Mouse (Mus musculus): Measurements from ENCODE around the gene Fdx1. TPM values are rescaled to one million over a fixed set of nuclear protein-coding genes. Genes with fewer than 3 reads are reported as not detected.
A peak's percentile ranks its signal among the peaks of the same experiment; 100 is the strongest.

Fdx1 gene
- polyA plus RNA-seq, 1 experiment from 2014 or later = 45.7 TPM

- no peaks in the 10 kb centered on the region for H3K9me3 ChIP-seq
- H3K4me2 ChIP-seq = no peak overlapping the region
- no peaks in the 10 kb centered on the region for H3K27me3 ChIP-seq
- peaks cover 23% of the 10 kb centered on the region for H3K36me3 ChIP-seq
- no peak overlapping the region for H3K4me3 ChIP-seq
- H3K27ac ChIP-seq = no peak overlapping the region
- 92% methylated on average over 8 of the region's 8 CpGs for WGBS
- no peak overlapping the region for H3K9ac ChIP-seq
- H3K4me1 ChIP-seq (replicated peaks) = peaks cover 17% of the 10 kb centered on the region
- no peak for ATAC-seq (ENCODE audit: low FRiP score)
Measured at GRCm38 (mm10) chr9:51957025-51957424, 6.3 kb downstream of the Fdx1 start.

- Histone ChIP-seq H3K27ac (no peak overlapping the region), H3K9me3 (no peaks in the 10 kb centered on the region), H3K4me3 (no peak overlapping the region), H3K9ac (no peak overlapping the region), H3K4me1 (replicated peaks) (peaks cover 12% of the 10 kb centered on the region), H3K27me3 (no peaks in the 10 kb centered on the region), H3K36me3 (peaks cover 23% of the 10 kb centered on the region), H3K4me2 (no peak overlapping the region)
- ATAC-seq (ENCODE audit: low FRiP score) = no peak
- 89% methylated on average over 2 of the region's 2 CpGs for WGBS
Measured at GRCm38 (mm10) chr9:51956484-51956883, 6.9 kb downstream of the Fdx1 start.

- H3K4me1 ChIP-seq (replicated peaks) = 0 out of 2 replicates have a peak, but pooled peaks cover 2% of the 10 kb centered on the region
- H3K36me3 ChIP-seq = peaks cover 34% of the 10 kb centered on the region
- H3K27me3 ChIP-seq = no peaks in the 10 kb centered on the region
- H3K4me3 ChIP-seq = no peak overlapping the region
- H3K9ac ChIP-seq = no peak overlapping the region
- no peaks in the 10 kb centered on the region for H3K9me3 ChIP-seq
- H3K4me2 ChIP-seq = no peak overlapping the region
- ATAC-seq (ENCODE audit: low FRiP score) = no peak
- no peak overlapping the region for H3K27ac ChIP-seq
- 71% methylated on average over 2 of the region's 2 CpGs for WGBS
Measured at GRCm38 (mm10) chr9:51951337-51951736, 12.0 kb downstream of the Fdx1 start.

- Histone ChIP-seq H3K9ac (no peak overlapping the region), H3K4me1 (replicated peaks) (0 out of 2 replicates have a peak, but pooled peaks cover 2% of the 10 kb centered on the region), H3K27ac (no peak overlapping the region), H3K4me3 (no peak overlapping the region), H3K36me3 (peaks cover 36% of the 10 kb centered on the region), H3K4me2 (no peak overlapping the region), H3K9me3 (no peaks in the 10 kb centered on the region), H3K27me3 (no peaks in the 10 kb centered on the region)
- 76% methylated on average over 1 of the region's 1 CpGs for WGBS
- no peak for ATAC-seq (ENCODE audit: low FRiP score)
Measured at GRCm38 (mm10) chr9:51950667-51951066, 12.7 kb downstream of the Fdx1 start.

- no peaks in the 10 kb centered on the region for H3K9me3 ChIP-seq
- no peak overlapping the region for H3K9ac ChIP-seq
- H3K27ac ChIP-seq = no peak overlapping the region
- peaks cover 32% of the 10 kb centered on the region for H3K36me3 ChIP-seq
- H3K4me1 ChIP-seq (replicated peaks) = 0 out of 2 replicates have a peak, but pooled peaks cover 2% of the 10 kb centered on the region
- no peak for ATAC-seq (ENCODE audit: low FRiP score)
- WGBS = 83% methylated on average over 3 of the region's 3 CpGs
- no peak overlapping the region for H3K4me3 ChIP-seq
- no peak overlapping the region for H3K4me2 ChIP-seq
- H3K27me3 ChIP-seq = no peaks in the 10 kb centered on the region
Measured at GRCm38 (mm10) chr9:51950225-51950624, 13.1 kb downstream of the Fdx1 start.

- no peak for ATAC-seq (ENCODE audit: low FRiP score)
- H3K4me3 ChIP-seq = no peak overlapping the region
- H3K4me2 ChIP-seq = no peak overlapping the region
- WGBS = 93% methylated on average over 6 of the region's 6 CpGs
- H3K4me1 ChIP-seq (replicated peaks) = no peaks in the 10 kb centered on the region
- H3K9ac ChIP-seq = no peak overlapping the region
- H3K27ac ChIP-seq = no peak overlapping the region
- no peaks in the 10 kb centered on the region for H3K27me3 ChIP-seq
- H3K9me3 ChIP-seq = no peaks in the 10 kb centered on the region
- peaks cover 38% of the 10 kb centered on the region for H3K36me3 ChIP-seq
Measured at GRCm38 (mm10) chr9:51943934-51944333, 19.4 kb downstream of the Fdx1 start.

GRCm38 (mm10) chr9:51934641-51935040, 28.7 kb downstream of the Fdx1 start:
- no peak for ATAC-seq (ENCODE audit: low FRiP score)
- 85% methylated on average over 1 of the region's 1 CpGs for WGBS
- Histone ChIP-seq H3K4me2 (no peak overlapping the region), H3K4me1 (replicated peaks) (no peaks in the 10 kb centered on the region), H3K9me3 (no peaks in the 10 kb centered on the region), H3K36me3 (no peaks in the 10 kb centered on the region), H3K4me3 (no peak overlapping the region), H3K27ac (no peak overlapping the region), H3K9ac (no peak overlapping the region), H3K27me3 (no peaks in the 10 kb centered on the region)

GRCm38 (mm10) chr9:51931997-51932396, 31.4 kb downstream of the Fdx1 start:
- H3K4me3 ChIP-seq = no peak overlapping the region
- 94% methylated on average over 3 of the region's 3 CpGs for WGBS
- no peaks in the 10 kb centered on the region for H3K9me3 ChIP-seq
- peaks cover 4% of the 10 kb centered on the region; the same call in 1 of the 2 replicates for H3K4me1 ChIP-seq (replicated peaks)
- no peaks in the 10 kb centered on the region for H3K36me3 ChIP-seq
- ATAC-seq (ENCODE audit: low FRiP score) = no peak
- no peak overlapping the region for H3K4me2 ChIP-seq
- no peak overlapping the region for H3K27ac ChIP-seq
- H3K27me3 ChIP-seq = no peaks in the 10 kb centered on the region
- no peak overlapping the region for H3K9ac ChIP-seq

GRCm38 (mm10) chr9:51931054-51931690, 32.2 kb downstream of the Fdx1 start:
- Histone ChIP-seq H3K4me1 (replicated peaks) (peaks cover 4% of the 10 kb centered on the region; the same call in 1 of the 2 replicates), H3K27me3 (no peaks in the 10 kb centered on the region), H3K27ac (no peak overlapping the region), H3K9ac (no peak overlapping the region), H3K36me3 (no peaks in the 10 kb centered on the region), H3K9me3 (no peaks in the 10 kb centered on the region), H3K4me3 (no peak overlapping the region), H3K4me2 (no peak overlapping the region)
- no peak for ATAC-seq (ENCODE audit: low FRiP score)
- 89% methylated on average over 7 of the region's 7 CpGs for WGBS

- Histone ChIP-seq H3K4me1 (replicated peaks) (peaks cover 4% of the 10 kb centered on the region; the same call in 1 of the 2 replicates), H3K27me3 (no peaks in the 10 kb centered on the region), H3K9ac (no peak overlapping the region), H3K36me3 (no peaks in the 10 kb centered on the region), H3K9me3 (no peaks in the 10 kb centered on the region), H3K27ac (no peak overlapping the region), H3K4me3 (no peak overlapping the region), H3K4me2 (no peak overlapping the region)
- no peak for ATAC-seq (ENCODE audit: low FRiP score)
- whole genome bisulfite sequencing = 88% methylated on average over 5 of the region's 5 CpGs
Measured at GRCm38 (mm10) chr9:51929972-51930371, 33.4 kb downstream of the Fdx1 start.

GRCm38 (mm10) chr9:51928659-51929058, 34.7 kb downstream of the Fdx1 start:
- Histone ChIP-seq H3K36me3 (no peaks in the 10 kb centered on the region), H3K27ac (0 out of 2 replicates have a peak overlapping the region, but pooled peaks have one; percentile 26), H3K9ac (no peak overlapping the region), H3K27me3 (no peaks in the 10 kb centered on the region), H3K9me3 (no peaks in the 10 kb centered on the region), H3K4me3 (no peak overlapping the region), H3K4me2 (no peak overlapping the region), H3K4me1 (replicated peaks) (peaks cover 4% of the 10 kb centered on the region; the same call in 1 of the 2 replicates)
- WGBS = 59% methylated on average over 7 of the region's 7 CpGs
- ATAC-seq (ENCODE audit: low FRiP score) = no peak

GRCm38 (mm10) chr9:51928116-51928515, 35.2 kb downstream of the Fdx1 start:
- Histone ChIP-seq H3K27ac (no peak overlapping the region), H3K4me1 (replicated peaks) (peaks cover 4% of the 10 kb centered on the region; the same call in 1 of the 2 replicates), H3K36me3 (no peaks in the 10 kb centered on the region), H3K4me3 (no peak overlapping the region), H3K9me3 (no peaks in the 10 kb centered on the region), H3K9ac (no peak overlapping the region), H3K27me3 (no peaks in the 10 kb centered on the region), H3K4me2 (no peak overlapping the region)
- no peak for ATAC-seq (ENCODE audit: low FRiP score)
- 67% methylated on average over 10 of the region's 10 CpGs for WGBS

GRCm38 (mm10) chr9:51927680-51928079, 35.7 kb downstream of the Fdx1 start:
- Histone ChIP-seq H3K27me3 (no peaks in the 10 kb centered on the region), H3K4me1 (replicated peaks) (peaks cover 4% of the 10 kb centered on the region; the same call in 1 of the 2 replicates), H3K9ac (no peak overlapping the region), H3K27ac (no peak overlapping the region), H3K36me3 (no peaks in the 10 kb centered on the region), H3K4me2 (no peak overlapping the region), H3K9me3 (no peaks in the 10 kb centered on the region), H3K4me3 (no peak overlapping the region)
- ATAC-seq (ENCODE audit: low FRiP score) = no peak
- 89% methylated on average over 3 of the region's 3 CpGs for WGBS
